Mouse (Mus musculus) layer of hippocampus, postnatal 10 days (tissue): Measurements from ENCODE around the gene Tulp4. TPM values are rescaled to one million over a fixed set of nuclear protein-coding genes. Genes with fewer than 3 reads are reported as not detected.
"Not testable (repeated sequence)": the region's sequence is repeated elsewhere in the genome, so short reads cannot be mapped to it uniquely, and the experiment has no call there.

Source experiments
- DNase-seq, 2 experiments: peaks; one replicate each; pipeline ENCODE4 v3.0.0; 2021; ENCODE audit warnings: low spot score in 2 of 2
- microRNA-seq, 2 experiments: library from miRNA; unstranded; fragments of <30 nt; microRNA quantifications; one replicate each; pipeline ENCODE4 v1.2.0; 2021
- total RNA-seq, 2 experiments: library from RNA; stranded (reverse); gene quantifications; 2 replicates each; pipeline ENCODE4 v1.2.3; 2021

The Tulp4 gene
- total RNA-seq, 2 experiments from 2014 or later = 292 to 299 TPM

- DNase-seq = not testable (repeated sequence)
These were observed 165.7 kb downstream of the Tulp4 start for GRCm38 (mm10) chr17:6271970-6272369.

GRCm38 (mm10) chr17:6274693-6275092 lies 168.5 kb downstream of the Tulp4 start:
- DNase-seq = not testable (repeated sequence)

DNA sequence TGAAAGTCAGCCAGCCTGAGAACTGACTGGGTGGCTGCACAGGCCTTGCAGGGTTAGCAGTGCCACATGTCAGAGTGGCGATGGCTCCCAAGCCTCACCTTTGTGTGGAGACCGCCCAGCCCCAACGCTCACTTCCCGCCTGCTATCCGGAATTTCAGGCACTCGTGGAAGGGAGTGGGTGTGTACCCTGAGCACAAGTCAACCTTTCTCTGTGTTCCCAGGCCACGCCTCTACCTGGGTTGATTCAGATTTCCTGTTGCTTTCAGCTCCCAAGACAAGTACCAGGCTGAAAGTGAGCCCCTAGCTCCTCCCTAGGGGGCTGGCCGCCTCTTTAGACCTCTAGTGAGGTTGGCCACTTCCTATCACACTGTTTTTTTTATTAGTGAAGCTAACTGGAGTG lies 173.0 kb downstream of the Tulp4 start:
- not testable (repeated sequence) for DNase-seq

GRCm38 (mm10) chr17:6279772-6280171 lies 173.5 kb downstream of the Tulp4 start:
- DNase-seq = not testable (repeated sequence)

DNA sequence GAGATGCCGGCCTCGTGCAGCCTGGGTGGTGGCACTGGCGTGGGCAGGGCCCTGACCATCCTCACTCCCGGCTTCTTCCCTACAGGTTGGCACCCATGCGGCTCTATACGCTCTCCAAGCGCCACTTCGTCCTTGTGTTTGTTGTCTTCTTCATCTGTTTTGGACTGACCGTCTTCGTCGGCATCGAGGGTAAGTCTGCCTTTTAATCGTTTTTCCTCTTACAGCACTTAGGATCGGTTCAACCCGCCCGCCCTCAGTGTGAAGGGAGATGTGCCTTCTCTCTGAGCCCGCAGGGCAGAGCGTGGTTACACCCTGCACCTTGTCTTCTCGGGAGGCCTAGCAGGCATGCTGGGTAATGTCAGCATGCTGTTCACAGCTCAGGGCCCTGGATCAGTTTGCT lies 174.3 kb downstream of the Tulp4 start:
- not testable (repeated sequence) for DNase-seq

DNA sequence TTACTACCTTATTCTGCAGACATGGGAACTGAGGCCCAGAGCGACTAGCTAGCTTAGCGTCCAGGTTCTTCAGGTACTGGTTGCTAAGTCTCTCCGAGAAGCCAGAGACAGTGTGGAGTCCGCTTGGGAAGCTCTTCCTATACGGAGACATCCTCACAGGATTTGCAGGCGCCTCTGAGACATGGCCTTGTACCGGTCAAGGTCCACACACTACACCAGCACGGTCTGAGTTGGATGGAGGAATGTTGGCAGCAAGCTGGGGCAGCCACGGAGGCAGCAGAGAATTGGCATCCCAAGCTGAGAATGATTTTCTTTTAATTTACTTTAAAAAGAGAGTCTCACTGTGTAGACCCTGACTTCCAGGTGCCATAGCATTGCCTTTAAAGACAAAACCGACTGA lies 176.9 kb downstream of the Tulp4 start:
- DNase-seq = not testable (repeated sequence)

DNA sequence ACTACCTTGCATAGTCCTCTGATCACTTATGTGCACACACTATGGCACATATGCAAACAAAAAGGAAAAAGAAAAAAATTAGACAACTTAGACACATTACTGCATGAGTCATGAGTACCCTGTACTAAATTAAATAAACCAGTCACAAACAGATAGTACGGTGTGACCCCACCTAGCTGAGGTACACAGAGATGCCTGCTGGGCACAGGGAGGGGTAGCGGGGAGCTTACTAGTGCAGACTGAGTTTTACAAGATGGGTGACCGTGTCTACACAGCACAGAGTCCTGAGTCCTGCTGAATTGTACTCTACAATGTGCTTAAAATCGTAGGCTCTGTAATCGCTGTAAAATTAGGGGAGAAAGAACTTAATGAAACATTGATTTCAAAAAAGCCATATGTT lies 179.9 kb downstream of the Tulp4 start:
- not testable (repeated sequence) for DNase-seq

GRCm38 (mm10) chr17:6289045-6289444 lies 182.8 kb downstream of the Tulp4 start:
- DNase-seq = not testable (repeated sequence)

- DNase-seq = not testable (repeated sequence)
These were observed 187.6 kb downstream of the Tulp4 start for GRCm38 (mm10) chr17:6293882-6294281.

DNA sequence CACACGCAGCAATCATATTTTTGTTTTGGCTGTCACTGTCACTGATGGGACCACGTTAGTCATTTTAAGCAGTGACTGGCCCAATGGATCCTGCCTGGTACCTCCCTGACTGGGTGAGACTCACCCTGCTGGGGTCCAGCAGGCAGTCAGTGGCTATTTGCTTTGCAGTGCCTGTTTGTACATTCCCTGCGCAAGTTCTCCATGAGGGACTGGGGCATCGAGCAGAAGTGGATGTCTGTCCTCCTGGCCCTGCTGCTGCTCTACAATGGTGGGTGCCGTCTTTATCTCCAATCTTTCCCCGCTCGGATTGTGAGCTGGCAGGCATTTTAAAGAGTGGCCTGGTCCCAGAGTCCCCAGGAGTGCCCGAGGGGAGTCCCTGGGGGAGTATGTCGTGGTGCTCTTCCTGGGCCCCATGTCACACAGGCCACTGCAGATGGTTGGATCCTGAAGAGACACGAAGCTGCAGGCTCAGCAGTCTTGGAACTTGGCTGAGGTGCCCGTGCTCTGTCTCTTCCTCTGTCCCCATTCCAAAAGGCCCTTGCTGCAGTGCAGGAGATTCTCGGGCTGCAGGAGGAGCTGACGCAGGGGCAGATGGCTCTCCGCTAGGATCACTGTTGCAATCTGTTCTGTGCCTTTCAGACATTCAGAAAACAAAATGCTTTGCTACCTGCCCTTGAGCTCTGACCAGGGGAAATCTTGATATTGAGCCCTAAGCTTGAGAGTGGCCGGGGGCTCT lies 191.0 kb downstream of the Tulp4 start:
- DNase-seq = not testable (repeated sequence)

GRCm38 (mm10) chr17:6300190-6300863 lies 194.1 kb downstream of the Tulp4 start:
- DNase-seq = not testable (repeated sequence)

Small RNA genes lying within 50 kb of the gene (microRNA-seq; reads per million reads assigned to microRNA genes)
- 0 reads per million in 2 experiments for gene Gm22774

Other genes with a start within 250 kb of the Tulp4 start
- gene Synj2, start 165.2 kb upstream of the Tulp4 start, total RNA-seq = 10 to 100 TPM; 37.9 to 38.9 TPM
- 10 to 100 TPM; 20.2 to 25.2 TPM for gene Serac1, start 26.7 kb upstream of the Tulp4 start, total RNA-seq
- 100 to 1,000 TPM; 172 to 182 TPM for gene Gtf2h5, start 26.7 kb upstream of the Tulp4 start, total RNA-seq
- 10 to 100 TPM; 89.3 to 92.7 TPM for gene Tmem181a, start 150.4 kb downstream of the Tulp4 start, total RNA-seq
- gene Dynlt1a, start 211.1 kb downstream of the Tulp4 start, total RNA-seq = 10 to 100 TPM; 18.6 to 20.9 TPM